Mouse (Mus musculus) left cerebral cortex, postnatal 14 days (tissue): ENCODE results near the gene Mettl24. TPM values are rescaled to one million over a fixed set of nuclear protein-coding genes. Genes with fewer than 3 reads are reported as not detected.
"Not testable (repeated sequence)": the region's sequence is repeated elsewhere in the genome, so short reads cannot be mapped to it uniquely, and the experiment has no call there.

ENCODE experiments used
- DNase-seq, 2 experiments: peaks; one replicate each; pipeline ENCODE4 v3.0.0; 2021 to 2022; ENCODE audit warnings: low spot score in 2 of 2, mixed read lengths in 1 of 2
- intact Hi-C: fragments of 180-260 bp; cut with DNase I; formaldehyde crosslinking; loops from one replicate; pipeline ENCODE4 v1.15.1; 2025
- total RNA-seq, 2 experiments: library from RNA; stranded (reverse); gene quantifications; 2 replicates each; pipeline ENCODE4 v1.2.3; 2021

The Mettl24 gene
- total RNA-seq, 2 experiments from 2014 or later: 1.4 to 2.7 TPM

GRCm38 (mm10) chr10:40725471-40725870 is 42.4 kb downstream of the Mettl24 start:
- intact Hi-C loops: loop anchor here (5.0 kb wide), 1 partner anchor 43 kb away; the partner anchor contains the start of gene Mettl24
- no peak for DNase-seq

DNA sequence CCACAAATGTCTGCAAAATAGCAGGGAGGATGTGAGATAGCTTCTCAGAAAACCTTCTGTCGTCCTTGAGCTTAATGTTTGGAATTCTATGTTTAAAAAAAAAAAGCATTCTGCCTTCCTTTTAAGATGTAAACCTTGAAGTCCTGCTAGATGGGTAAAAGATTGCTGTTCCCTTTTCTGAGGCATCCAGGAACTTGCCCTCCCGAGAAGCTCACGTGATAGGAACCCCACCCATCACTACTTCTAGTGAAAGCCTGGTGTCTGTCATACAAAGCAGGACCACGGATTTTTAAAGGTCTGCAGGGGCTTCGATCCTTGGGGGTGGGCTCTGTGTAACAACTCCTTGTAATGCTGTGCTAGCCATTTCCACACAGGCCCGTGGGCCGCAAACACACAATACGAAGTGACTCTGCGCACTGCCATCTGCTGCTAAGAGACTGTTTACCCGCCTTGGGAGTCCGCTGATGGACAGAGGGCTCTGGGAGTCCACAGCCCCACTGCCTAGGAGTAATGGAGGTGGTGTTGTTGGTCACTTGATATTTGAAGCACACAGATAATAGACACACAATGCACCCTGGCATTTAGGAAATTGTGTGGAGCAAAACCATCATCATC is 43.3 kb downstream of the Mettl24 start:
- no peak for DNase-seq
- intact Hi-C loops: loop anchor here (5.0 kb wide), 1 partner anchor 44 kb away; the partner anchor contains the start of gene Mettl24

DNA sequence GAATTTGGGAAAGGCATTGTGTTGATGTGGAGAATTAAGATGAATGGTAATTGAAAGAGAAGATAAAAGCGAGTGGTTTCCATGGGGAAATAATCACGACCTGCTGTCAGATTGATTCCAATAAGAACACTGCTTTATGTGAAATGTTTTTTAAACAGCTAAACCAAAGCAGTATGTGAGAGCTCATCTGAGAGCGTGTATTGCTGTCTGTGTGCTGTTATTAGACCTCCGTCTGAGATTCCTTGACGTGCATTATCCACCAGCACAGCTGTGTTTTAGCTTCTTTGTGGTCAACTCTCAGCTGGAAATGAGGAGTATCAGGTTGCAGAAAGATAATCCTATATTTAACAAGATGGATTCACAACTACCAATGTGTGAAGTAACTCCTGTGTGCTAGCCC is 43.9 kb downstream of the Mettl24 start:
- DNase-seq: no peak
- intact Hi-C loops: loop anchor here (5.0 kb wide), 1 partner anchor 45 kb away; the partner anchor contains the start of gene Mettl24

GRCm38 (mm10) chr10:40730200-40730599 is 47.1 kb downstream of the Mettl24 start:
- DNase-seq: no peak
- intact Hi-C loops: no loop called here

GRCm38 (mm10) chr10:40733291-40733690 is 50.2 kb downstream of the Mettl24 start:
- intact Hi-C loops: no loop called here
- DNase-seq: peak; percentile 42 to 53

- DNase-seq: no peak
- intact Hi-C loops: no loop called here
Observed at GRCm38 (mm10) chr10:40736172-40736571, 53.1 kb downstream of the Mettl24 start.

DNA sequence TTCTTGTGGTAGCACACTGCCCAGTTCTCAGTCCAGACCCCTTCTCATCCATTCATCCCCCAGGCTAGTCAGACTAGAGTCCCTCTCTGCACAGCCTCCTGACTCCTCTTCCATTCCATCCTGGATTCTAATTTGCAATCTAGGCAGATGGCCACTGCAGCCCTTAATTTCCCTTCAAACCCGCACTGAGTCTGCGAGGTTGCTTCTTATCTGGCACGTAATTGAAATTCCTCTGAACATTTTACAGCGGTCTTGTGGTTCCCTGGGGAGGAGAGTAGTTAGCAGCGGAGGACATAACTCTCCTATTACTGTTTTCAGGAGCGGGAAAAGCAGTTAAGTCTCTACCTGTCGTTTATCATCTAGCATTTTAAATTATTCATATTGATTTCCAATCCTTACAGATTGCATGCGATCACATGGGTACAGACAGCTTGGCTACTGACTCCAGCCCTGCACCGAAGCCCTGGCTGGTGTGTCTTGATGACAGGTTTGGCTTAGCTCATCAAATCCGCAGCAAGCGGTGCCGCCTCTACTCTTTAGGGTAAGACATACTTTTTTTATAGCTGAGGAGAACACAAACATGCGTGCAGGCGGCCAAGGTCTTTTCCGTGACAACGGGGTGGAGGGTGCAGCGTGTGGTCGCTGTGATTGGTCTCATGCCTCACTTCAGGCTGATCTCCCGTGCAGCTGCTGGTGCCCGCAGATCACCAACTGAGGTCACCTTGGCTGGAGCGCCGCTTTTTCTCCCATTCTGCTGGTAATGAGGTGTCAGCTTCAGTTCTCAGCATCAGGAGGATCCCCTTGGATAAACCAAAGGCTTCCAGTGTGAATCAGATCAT is 54.4 kb downstream of the Mettl24 start:
- intact Hi-C loops: no loop called here
- no peak for DNase-seq

DNA sequence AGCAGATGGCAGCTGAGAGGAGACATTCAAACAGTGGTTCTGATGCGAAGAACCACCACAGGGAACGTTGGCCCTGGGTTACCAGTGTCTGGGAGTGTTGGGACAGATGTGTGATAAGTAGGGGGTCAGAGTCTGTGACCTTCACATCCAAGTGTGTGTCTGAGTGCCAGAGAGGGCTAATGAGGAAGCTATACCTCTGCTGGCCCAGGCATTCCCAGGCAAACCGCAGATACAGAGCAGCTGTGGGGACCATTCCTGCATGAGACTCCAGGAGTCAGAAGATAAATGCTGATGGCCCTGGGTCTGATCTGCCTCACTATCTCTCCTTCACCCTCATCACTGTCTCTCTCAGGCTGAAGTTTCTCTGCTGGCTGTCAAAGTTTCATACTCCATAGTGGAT is 57.6 kb downstream of the Mettl24 start:
- intact Hi-C loops: no loop called here
- DNase-seq: no peak

- intact Hi-C loops: loop anchor here (5.0 kb wide), 2 partner anchors 63 to 132 kb away; partner anchors contain the start of genes Cdc40 and Wasf1
- DNase-seq: no peak
Observed at GRCm38 (mm10) chr10:40750293-40751047, 67.4 kb downstream of the Mettl24 start.

GRCm38 (mm10) chr10:40751157-40751556 is 68.1 kb downstream of the Mettl24 start:
- peak in 1 of 2 experiments; percentile 46 for DNase-seq
- intact Hi-C loops: loop anchor here (5.0 kb wide), 2 partner anchors 64 to 131 kb away; partner anchors contain the start of genes Cdc40 and Wasf1

- DNase-seq: no peak
- intact Hi-C loops: loop anchor here (5.0 kb wide), 2 partner anchors 66 to 129 kb away; partner anchors contain the start of genes Cdc40 and Wasf1
Observed at GRCm38 (mm10) chr10:40753036-40753435, 70.0 kb downstream of the Mettl24 start.

DNA sequence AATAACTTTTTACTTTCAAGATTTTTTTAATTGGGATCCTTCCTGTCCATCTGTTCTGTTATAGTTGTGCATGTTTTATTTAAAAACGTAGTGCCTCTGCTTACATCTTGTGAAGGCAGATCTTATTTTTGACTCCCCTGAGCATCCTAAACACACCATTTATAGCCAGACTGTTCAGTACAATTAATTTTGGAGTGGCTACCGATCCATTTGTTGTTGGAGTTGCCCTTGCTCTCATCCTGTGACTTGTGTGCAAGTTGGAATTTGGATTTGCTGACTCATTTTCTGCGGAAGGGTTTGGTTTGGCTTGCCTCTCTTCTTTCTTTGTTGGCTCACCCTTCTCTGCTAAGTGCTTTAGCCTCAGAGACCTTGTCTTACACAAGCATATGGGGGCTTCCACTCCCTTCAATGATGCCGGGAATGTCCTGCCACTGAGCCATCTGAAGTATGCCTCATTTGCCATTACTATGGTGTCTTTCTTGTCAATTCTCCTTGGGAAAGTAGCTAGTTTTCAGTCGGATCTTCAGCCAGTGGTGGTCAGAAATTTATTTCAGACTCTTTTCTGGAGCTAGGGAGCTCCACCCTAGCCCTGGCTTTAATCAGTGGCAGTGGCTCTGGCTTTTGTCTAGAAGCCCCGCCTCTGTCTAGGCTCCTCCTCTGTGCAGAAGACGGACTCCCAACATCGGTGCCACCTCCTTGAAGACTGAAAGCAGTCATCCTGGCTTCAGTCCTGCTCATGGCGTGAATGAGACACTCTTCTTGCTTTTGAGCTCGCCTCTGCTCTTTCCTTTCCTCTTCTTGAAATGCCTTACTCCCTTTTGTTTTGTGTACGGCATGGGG is 75.3 kb downstream of the Mettl24 start:
- DNase-seq: no peak
- intact Hi-C loops: no loop called here

DNA sequence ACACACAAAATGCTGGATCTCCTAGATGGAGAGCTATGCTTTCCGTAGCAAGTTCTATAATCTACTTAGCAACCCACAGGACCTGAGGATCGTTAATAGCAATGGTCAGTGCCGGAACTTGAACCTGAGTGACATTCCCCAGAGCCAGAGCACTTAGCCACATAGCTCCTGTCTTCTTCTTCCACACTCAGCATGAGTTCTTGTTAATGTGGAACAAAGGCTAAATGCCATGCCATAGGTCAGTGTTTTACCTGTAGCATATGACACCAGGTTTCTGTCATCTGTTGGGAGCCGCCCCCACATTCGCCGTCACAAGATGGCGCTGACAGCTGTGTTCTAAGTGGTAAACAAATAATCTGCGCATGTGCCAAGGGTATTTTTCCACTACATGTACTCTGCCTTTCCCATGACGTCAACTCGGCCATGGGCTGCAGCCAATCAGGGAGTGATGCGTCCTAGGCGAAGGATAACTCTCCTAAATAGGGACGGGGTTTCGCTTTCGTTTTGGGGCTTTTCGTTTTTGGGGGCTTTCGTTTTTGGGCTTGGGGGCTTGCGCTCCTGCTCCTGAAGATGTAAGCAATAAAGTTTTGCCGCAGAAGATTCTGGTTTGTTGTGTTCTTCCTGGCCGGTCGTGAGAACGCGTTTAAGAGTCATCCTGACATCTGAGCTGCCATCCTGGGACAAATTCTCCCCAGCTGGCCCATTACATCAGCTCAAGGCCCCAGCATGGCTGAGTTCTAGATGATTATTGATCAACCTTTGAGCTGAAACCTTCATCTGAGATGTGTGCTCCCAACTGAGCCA is 76.5 kb downstream of the Mettl24 start:
- intact Hi-C loops, DNase-seq: not testable (repeated sequence)

DNA sequence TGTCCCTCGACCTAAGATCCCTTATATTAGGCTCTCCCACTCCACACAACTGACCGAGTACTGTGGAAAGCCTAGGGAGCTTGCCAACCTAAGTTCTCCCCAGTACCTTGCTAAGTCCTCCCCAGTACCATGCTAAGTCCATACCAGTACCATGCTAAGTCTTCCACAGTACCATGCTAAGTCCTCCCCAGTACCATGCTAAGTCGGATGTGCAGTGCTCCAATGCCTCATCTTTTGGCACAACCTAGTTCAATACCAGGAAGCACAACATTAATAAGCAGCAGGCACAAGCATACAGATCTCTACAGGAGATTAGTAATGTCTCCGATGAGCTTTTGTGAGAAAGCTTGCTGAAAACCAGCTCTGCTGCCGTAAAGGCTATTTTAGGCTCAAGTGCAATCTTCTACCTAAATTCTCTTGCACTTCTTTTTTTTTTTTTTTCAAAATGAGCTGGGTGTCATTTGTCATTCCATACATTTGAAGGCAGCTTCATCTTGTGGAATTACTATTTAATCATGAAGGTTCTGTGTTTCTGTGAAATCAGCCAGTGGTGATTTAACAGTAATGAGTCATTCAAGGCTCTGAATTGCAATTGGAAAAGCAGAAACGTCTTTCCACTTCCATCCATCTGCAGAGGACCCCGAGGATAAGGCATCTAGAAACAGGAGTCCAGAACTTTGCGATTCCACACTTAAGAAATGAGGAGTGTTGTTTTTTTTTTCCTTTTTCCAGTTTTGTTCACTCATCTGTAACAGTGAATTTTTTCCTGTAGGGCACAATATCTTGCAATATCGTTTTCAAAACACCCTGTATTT is 77.3 kb downstream of the Mettl24 start:
- intact Hi-C loops: no loop called here
- no peak for DNase-seq

- intact Hi-C loops: no loop called here
Observed at GRCm38 (mm10) chr10:40761010-40761752, 78.1 kb downstream of the Mettl24 start.

DNA sequence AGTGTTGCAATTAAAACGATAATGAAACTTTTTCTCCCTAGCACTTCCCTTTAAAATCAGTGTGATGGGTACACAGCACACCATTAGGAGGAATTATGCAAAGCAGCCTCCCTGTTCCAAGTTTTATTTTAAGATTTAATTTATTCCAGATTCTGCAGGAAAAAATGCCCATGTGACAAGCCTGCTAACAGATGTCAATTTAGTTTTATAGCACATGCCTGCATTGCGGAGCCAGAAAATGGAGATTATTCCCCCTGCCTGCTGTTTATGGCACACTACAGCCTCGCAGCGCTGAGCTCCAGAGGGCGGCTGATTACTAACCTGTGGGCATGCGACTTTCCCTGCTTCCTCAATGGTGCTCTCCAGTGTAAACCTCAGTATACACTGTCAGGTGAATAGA is 79.5 kb downstream of the Mettl24 start:
- intact Hi-C loops: no loop called here
- peak; percentile 62 to 72 for DNase-seq

More at GRCm38 (mm10) chr10:40761010-40761752, 78.1 kb downstream of the Mettl24 start:
- no peak for DNase-seq
